Comparison of ENCODE assay signal across 9 mouse cellular contexts in genomic region chr5:133898025-133898598, GRCm38 (mm10).
A peak's percentile ranks its signal among the peaks of the same experiment; 100 is the strongest.
DNase-seq lines count a peak whose midpoint lies in the region; ATAC-seq and TF ChIP-seq lines count a peak whose summit lies in the region.
"Had no signal": no experiment of that assay in that cellular context is flagged by ENCODE, and none has a peak within 500 bp of the region (broad histone marks: within the 10 kb centered on the region; RNA-seq: fewer than 3 reads in every experiment).

No protein-coding gene starts in this region.

- H3K4me1 ChIP-seq in kidney, postnatal 0 days (replicated peaks; ENCODE audit: insufficient read depth, low read length) = no peaks in the 10 kb centered on the region
- no peaks in the 10 kb centered on the region for H3K4me1 ChIP-seq in E14TG2a.4 (replicated peaks; ENCODE audit: low read depth, low read length)
- no peaks in the 10 kb centered on the region for H3K4me1 ChIP-seq in embryonic facial prominence, embryonic 14.5 days (ENCODE audit: control insufficient read depth, insufficient read depth, low read length)
- H3K4me1 ChIP-seq in stomach, postnatal 0 days (replicated peaks; ENCODE audit: control insufficient read depth, insufficient read depth) = no peaks in the 10 kb centered on the region
- H3K4me1 ChIP-seq: stomach, embryonic 15.5 days had no signal

- TF ChIP-seq EP300 in stomach, postnatal 0 days (optimal IDR thresholded peaks at IDR 0.05) = no peak

- H3K9me3 ChIP-seq in kidney, postnatal 0 days (replicated peaks; ENCODE audit: low read length) = no peaks in the 10 kb centered on the region
- H3K9me3 ChIP-seq in E14TG2a.4 (ENCODE audit: low read length) = peaks cover 18% of the 10 kb centered on the region
- H3K9me3 ChIP-seq in embryonic facial prominence, embryonic 14.5 days (ENCODE audit: control insufficient read depth, low read length) = no peaks in the 10 kb centered on the region
- H3K9me3 ChIP-seq in stomach, postnatal 0 days (ENCODE audit: control insufficient read depth, low read length) = no peaks in the 10 kb centered on the region
- H3K9me3 ChIP-seq: stomach, embryonic 15.5 days had no signal

- no peak for ATAC-seq in kidney, postnatal 0 days (replicated peaks; ENCODE audit: low FRiP score, low read depth)
- ATAC-seq in embryonic facial prominence, embryonic 14.5 days (ENCODE audit: low read depth) = no peak
- no peak for ATAC-seq in stomach, postnatal 0 days (ENCODE audit: low FRiP score, low TSS enrichment)
- no peak for ATAC-seq in erythroid progenitor cell, adult 5-6 weeks (replicated peaks; ENCODE audit: low FRiP score, poor library complexity, severe bottlenecking)

- WGBS in kidney, postnatal 0 days = 53% methylated on average over 4 of the region's 4 CpGs
- 57% methylated on average over 4 of the region's 4 CpGs for WGBS in embryonic facial prominence, embryonic 14.5 days
- WGBS in stomach, postnatal 0 days = 63% methylated on average over 4 of the region's 4 CpGs

- H3K27ac ChIP-seq in kidney, postnatal 0 days = no peak overlapping the region
- H3K27ac ChIP-seq in embryonic facial prominence, embryonic 14.5 days (replicated peaks; ENCODE audit: low read depth, low read length) = no peak overlapping the region
- H3K27ac ChIP-seq in stomach, postnatal 0 days (replicated peaks) = no peak overlapping the region
- H3K27ac ChIP-seq: stomach, embryonic 15.5 days had no signal

- H3K36me3 ChIP-seq in kidney, postnatal 0 days (ENCODE audit: insufficient read depth, low read length) = no peaks in the 10 kb centered on the region
- H3K36me3 ChIP-seq in E14TG2a.4 (ENCODE audit: insufficient read depth, low read length) = no peaks in the 10 kb centered on the region
- no peaks in the 10 kb centered on the region for H3K36me3 ChIP-seq in embryonic facial prominence, embryonic 14.5 days (ENCODE audit: control insufficient read depth, insufficient read depth, low read length)
- H3K36me3 ChIP-seq in stomach, postnatal 0 days (ENCODE audit: control insufficient read depth, insufficient read depth, low read length) = no peaks in the 10 kb centered on the region
- H3K36me3 ChIP-seq: stomach, embryonic 15.5 days had no signal

- H3K4me2 ChIP-seq in kidney, postnatal 0 days (ENCODE audit: low read length) = no peak overlapping the region
- H3K4me2 ChIP-seq in embryonic facial prominence, embryonic 14.5 days (ENCODE audit: low read depth, low read length) = no peak overlapping the region
- no peak overlapping the region for H3K4me2 ChIP-seq in stomach, postnatal 0 days (replicated peaks; ENCODE audit: low read depth)
- H3K4me2 ChIP-seq: stomach, embryonic 15.5 days had no signal

- no peak overlapping the region for H3K4me3 ChIP-seq in kidney, postnatal 0 days (replicated peaks; ENCODE audit: low read depth, low read length)
- H3K4me3 ChIP-seq in E14TG2a.4 (replicated peaks; ENCODE audit: low read length) = no peak overlapping the region
- no peak overlapping the region for H3K4me3 ChIP-seq in embryonic facial prominence, embryonic 14.5 days (ENCODE audit: low read depth, low read length)
- H3K4me3 ChIP-seq in stomach, postnatal 0 days (ENCODE audit: low read depth, low read length) = no peak overlapping the region
- H3K4me3 ChIP-seq: stomach, embryonic 15.5 days had no signal

- no peak overlapping the region for H3K9ac ChIP-seq in kidney, postnatal 0 days (ENCODE audit: low read depth, low read length)
- H3K9ac ChIP-seq in embryonic facial prominence, embryonic 14.5 days (ENCODE audit: low read depth, low read length) = no peak overlapping the region
- no peak overlapping the region for H3K9ac ChIP-seq in stomach, postnatal 0 days (ENCODE audit: low read length)
- H3K9ac ChIP-seq: stomach, embryonic 15.5 days had no signal

- DNase-seq in kidney, postnatal 0 days (ENCODE audit: low spot score) = peak; percentile 71
- no peak for DNase-seq in kidney, adult 8-10 months
- DNase-seq in Muller cell, postnatal 12 days (ENCODE audit: inconsistent ontology term) = peak; percentile 17
- peak; percentile 84 for DNase-seq in embryonic facial prominence, embryonic 14.5 days (ENCODE audit: low spot score)
- no peak for DNase-seq in stomach, postnatal 0 days (ENCODE audit: low spot score)
- no peak for DNase-seq in adipocyte (ENCODE audit: low spot score)

- no peaks in the 10 kb centered on the region for H3K27me3 ChIP-seq in kidney, postnatal 0 days (ENCODE audit: insufficient read depth, low read length)
- H3K27me3 ChIP-seq in E14TG2a.4 (ENCODE audit: insufficient read depth, low read length) = no peaks in the 10 kb centered on the region
- H3K27me3 ChIP-seq in embryonic facial prominence, embryonic 14.5 days (replicated peaks; ENCODE audit: control insufficient read depth, insufficient read depth, low read length) = no peaks in the 10 kb centered on the region
- H3K27me3 ChIP-seq in stomach, postnatal 0 days (ENCODE audit: control insufficient read depth, insufficient read depth, low read length) = no peaks in the 10 kb centered on the region
- H3K27me3 ChIP-seq: stomach, embryonic 15.5 days had no signal

- peak; percentile 74 for TF ChIP-seq CTCF in kidney, postnatal 0 days (IDR thresholded peaks at IDR 0.05; ENCODE audit: low read depth)
- peak; percentile 37 for TF ChIP-seq CTCF in E14TG2a.4 (conservative IDR thresholded peaks at IDR 0.05; ENCODE audit: low read length)
- TF ChIP-seq CTCF in stomach, postnatal 0 days (IDR thresholded peaks at IDR 0.05; ENCODE audit: low read depth) = peak; percentile 75

Comparison
In these comparisons a context has a peak if more than half of its experiments do, and no peak if none do; other contexts are left out.
1. DNase-seq: peak in kidney, postnatal 0 days (single experiment), Muller cell, postnatal 12 days (single experiment) and embryonic facial prominence, embryonic 14.5 days (single experiment); none in kidney, adult 8-10 months (0 of 2), stomach, postnatal 0 days (single experiment) and adipocyte (single experiment).
2. Peak in every context shown above with its lines, with median percentiles within 50 percentile points of each other: CTCF ChIP-seq.